Mouse (Mus musculus): ENCODE data around the gene Zbtb39.

DNA sequence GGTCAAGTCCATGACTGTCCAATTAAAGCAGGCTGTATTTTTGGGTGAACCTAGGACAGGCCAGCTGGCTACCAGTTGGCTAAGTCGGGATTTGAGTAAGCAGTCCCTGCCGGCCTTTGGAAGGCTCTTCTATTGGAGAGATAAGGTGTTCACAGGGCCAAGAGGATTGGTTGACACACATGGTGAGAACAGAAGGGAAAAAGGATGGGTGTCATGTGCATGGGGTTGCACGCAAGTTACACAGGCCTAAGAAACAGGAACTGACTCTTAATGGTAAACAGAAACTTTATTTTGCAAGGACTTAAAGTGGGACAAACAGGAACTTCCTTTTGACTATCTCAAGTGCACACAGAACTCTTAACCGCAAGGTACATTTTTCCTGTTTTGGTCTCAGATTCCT, 2.4 kb upstream of the Zbtb39 start:
- TF ChIP-seq GATA1 (IDR thresholded peaks at IDR 0.05; ENCODE audit: borderline replicate concordance, low read length) (no peak), CTCF (IDR thresholded peaks at IDR 0.05; ENCODE audit: low read depth, low read length) (no peak), POLR2AphosphoS5 (IDR thresholded peaks at IDR 0.05; ENCODE audit: insufficient replicate concordance, low read depth, low read length) (no peak)

Measured in G1E (cell line).